Mouse (Mus musculus) retina, postnatal 1 day (tissue): Measurements from ENCODE around the gene Dop1a.

ENCODE experiments used
- DNase-seq: peaks from one replicate; pipeline ENCODE4 v3.0.0-alpha.2; 2012

Gene Dop1a

DNA sequence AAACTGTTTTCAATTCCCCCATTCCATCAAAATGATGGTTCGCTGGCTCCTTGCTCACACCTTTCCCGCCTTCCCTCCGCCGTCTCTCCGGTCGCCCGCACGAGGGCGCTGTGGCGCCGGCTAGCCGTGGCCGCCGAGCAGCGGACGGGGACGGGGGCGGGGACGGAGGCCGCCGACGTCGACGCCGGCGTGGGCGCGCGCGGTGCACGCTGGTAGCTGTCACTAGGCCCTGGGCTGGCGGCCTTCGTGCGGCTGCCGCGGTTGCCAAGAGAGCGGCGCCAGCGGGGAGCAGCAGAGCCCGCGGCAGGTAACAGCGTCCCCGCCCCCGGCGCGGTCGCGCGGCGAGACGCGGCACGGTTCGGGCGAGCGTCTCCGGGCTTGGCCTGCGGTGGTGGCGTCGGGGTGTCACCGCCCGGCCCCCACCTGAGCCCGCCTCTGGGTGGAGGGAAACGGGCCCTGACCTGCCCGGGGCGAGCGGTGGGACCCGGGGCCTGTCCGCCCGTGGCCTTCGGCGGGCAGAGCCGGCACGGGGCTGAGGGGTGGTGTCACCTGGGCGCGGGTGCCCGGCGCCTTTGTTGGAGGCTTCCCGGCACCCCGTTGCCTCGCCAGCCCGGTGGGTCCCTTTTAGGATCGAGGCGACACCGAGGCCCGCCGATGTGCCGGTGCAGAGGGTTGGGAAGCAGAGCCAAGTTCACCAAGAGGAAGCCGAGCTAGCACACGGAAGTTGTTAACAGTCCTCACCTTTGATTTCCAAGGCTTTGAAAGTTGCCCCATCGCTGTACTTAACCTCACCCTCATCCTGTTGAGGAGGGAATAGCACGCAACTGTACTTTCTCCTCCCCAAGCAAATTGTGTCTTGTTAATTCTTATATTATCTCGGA lies at the start of gene Dop1a:
Gene Dop1a (plus strand): TSS at position 165 of the 881 bp plus-strand sequence.
- peak; percentile 94 for DNase-seq

DNA sequence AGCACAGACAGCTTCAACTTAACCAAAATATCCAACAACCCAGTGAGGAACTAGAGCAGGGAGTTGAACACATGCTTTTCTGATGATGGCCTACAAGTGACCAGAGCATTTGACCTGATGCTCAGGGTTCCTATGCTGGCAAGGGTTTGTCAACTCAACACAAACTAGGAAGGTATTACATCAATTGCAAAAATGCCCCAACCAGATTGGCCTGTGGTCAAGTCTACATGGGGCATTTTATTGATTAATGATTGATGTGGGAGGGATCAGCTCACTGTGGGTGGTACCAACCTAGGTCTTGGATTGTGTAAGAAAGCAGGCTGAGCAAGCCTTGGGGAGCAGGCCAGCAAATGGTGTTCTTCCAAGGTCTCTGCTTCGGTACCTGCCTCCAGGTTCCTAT lies 49.0 kb upstream of the Dop1a start:
- no peak for DNase-seq

DNA sequence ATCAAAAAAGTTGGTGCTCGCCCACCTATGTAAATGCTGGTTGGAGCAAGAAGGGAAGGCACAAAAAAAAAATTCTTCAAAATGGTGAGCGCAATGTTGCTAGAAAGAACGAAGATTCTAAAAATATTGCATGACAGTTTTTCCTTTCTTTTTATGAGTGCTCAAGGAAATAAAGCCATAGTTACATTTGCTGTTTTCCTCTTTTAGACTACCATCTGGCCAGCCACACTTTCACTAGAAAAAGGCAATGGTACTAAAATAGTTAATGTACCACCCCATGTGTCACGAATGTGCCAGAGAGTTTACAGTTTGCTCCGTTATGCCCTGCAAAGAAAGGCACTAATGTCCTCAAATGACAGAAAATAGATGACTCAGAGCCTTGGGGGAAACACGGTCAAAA lies 47.6 kb upstream of the Dop1a start:
- no peak for DNase-seq

DNA sequence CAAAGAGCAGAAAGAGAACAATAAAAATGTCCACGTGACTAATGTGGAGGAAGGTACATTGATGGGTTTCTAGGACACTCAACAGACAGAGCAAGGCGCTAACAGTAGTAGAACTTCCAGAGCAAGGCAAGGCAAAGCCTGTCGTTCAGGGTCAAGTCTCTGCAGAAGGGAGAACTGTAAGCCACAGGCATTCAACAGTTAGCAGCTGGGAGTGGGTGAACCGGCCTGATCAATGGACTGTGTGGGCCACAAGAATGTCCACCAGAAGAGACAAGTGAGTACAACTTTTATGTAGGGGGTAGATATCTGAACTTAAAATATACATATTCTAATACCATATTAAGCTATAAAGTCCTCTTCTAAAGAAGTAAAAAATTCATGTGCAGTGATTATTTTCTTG lies 43.6 kb upstream of the Dop1a start:
- no peak for DNase-seq

DNA sequence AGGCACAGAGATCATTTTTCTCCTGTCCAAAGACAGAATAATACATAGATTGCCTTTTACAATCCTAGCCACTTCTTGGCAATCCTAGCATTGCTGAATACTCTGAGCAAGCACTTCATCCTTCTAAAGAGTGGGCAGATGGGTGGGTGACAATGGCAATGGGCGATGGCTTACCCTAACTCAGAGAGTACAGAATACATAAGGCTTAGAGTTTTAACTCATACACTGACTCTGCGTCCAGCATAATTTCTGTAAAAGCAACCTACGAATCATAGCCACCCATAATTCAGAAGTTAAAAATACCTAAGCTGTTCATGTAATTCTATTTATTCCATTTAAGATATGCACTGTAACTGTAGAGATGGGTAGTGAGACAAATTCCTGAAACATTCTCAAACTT lies 31.4 kb upstream of the Dop1a start:
- no peak for DNase-seq

DNA sequence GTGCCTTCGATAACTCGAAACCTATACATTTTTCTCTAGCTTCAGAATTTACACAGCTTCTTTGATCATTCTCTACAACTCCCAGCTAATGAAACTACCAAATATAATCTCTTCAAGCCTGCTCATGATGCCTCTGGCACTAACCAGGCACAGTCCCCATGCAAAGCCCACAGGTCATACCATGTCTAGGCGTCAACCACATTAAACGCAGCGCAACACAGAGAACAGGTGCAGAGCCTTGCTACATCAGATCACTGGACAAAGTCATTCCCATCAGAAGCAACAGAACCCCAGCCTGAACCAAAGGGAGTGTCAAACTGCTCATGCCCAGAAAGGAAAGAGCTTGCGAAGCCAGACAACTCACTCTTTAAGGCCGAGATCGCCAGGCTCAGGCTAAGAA lies 30.3 kb upstream of the Dop1a start:
- no peak for DNase-seq

DNA sequence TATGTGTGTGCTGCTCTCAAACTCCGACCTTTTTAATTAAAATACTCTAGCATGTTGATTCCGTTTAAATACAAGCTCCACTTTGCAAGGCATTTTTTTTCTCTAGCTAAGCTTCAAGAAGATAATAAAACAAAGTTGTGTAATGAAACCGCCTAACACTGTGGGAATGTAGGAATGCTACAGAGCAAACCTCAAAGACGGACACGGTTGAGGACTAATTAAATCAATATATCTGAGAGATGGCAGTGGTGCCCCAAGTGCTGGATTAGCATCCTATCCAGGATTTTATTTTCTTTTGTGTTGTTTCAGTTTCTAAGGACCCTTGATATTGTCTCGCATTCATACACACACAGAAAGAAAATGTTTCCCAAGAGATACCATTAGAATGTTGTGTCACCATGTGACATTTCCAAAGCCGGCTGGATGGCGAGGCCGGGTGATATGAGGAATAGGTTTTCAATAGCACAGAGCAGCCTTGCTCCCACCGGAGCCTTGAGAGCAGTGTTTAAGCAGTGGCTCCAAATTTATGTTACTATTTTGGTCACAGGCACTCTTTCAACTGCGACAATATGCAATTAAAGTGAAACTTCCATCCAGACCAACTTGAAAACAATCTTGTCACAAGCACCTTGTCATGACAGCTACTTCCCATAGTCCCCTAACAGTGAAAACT lies 28.5 kb upstream of the Dop1a start:
- no peak for DNase-seq

DNA sequence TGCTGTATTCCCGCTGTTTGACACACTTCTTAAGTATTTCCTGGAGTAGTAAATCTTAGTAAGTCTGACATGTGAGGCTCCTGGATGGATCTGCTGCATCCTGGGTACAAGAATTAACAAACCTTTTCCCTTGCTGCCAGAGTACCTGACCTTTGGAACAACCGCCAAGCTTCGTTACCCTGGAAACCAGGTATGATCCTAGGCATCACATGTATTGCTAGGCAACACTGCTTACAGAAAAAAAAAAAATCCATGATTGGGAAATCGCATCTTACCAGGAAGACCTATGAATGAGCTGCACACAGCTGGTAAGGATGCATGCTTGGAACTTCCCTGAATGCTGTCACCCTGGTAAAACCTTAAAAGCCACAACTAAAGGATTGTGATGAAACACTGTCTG lies 24.7 kb upstream of the Dop1a start:
- no peak for DNase-seq

DNA sequence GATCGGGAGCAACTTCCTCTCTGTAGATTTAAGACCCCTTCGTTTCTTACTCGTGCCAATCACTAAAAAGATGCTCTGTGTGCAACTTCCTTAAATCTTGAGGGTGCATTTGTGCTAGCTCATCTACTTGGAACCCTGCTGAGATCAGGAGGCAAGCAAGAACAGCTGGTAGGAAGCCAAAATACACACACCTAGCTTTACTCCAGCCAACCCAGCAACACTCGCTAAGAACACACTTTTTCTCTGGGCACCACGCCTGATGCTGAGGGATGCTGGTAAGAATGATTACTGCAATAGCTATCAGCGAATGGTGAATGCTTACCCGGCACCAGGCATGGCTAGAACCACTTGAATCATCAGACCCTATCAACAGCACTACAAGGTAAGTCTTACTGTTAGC lies 20.1 kb upstream of the Dop1a start:
- no peak for DNase-seq

DNA sequence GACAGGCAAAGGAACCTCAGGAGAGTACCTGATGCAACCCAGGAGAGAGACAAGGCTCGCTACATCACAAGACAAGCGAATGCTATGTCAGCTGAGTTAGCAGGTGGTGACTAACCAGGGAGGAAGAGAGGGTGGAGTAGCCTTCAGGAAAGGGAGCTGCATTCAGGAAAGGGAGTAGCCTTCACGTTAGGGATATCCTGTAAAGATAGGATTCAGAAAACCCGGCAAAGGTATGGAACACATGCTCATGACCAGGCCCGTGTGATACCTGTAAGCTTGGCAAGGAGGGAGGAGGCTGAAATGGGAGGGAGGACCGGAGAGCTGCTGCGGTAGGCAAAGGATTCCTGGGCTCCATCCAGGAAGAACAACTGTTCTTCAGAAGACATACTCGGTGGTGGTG lies 19.5 kb upstream of the Dop1a start:
- no peak for DNase-seq

DNA sequence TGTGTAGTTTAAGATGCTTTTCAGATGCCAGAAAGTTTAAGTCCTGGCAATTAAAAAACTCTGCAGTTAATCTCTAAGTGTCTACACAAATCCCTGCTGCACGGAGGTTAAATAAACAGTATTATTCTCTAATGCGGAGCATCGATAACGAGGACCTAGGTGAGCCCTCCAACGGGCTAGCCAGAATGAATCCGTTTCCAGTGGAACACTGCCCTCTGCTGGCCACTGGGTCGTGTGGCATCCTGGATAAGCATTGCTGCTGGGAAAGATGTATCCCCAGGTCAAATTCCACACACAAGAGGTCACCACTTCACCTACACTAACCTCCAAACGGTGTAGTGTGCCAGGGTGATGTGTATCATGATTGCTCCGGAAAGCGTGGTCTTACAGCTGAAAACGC lies 17.4 kb upstream of the Dop1a start:
- peak; percentile 84 for DNase-seq

DNA sequence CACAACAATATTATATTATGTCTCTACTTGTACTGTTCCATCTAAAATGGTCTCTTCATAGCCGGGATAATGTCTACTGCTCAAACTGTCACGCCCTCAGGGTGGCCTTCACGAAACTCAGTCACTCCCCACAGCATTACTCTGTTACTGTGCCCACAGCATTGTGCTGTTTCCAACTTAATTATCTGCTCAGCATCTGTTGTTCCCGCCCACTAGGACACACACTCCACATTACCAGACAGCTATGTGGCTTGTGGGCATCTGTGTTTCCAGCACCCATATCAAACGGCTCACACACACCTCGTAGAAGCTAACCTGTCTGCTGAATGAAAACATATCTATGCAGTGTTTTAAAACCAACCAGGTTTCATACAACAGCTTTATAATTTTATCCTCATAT lies 15.9 kb upstream of the Dop1a start:
- DNase-seq, result peak; percentile 19

DNA sequence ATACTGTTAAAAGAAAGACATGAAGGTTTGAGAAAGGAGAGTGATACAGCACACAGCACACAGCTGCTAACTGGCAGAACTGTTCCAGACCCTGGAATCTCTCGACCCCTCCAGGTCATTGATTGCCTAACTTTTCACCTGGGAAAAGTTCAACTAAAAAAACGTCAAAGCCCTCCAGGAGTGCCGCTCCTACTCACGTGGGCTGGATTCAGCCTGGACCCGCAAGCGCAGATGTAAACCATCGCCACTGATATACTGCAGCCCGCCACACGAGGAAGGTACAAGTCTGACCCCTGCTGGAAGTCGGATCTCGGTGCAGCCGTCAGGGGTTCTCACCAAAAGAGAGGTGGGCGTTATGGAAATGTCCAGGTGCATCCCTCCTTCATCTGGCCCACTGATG lies 15.3 kb upstream of the Dop1a start:
- DNase-seq, result peak; percentile 79

DNA sequence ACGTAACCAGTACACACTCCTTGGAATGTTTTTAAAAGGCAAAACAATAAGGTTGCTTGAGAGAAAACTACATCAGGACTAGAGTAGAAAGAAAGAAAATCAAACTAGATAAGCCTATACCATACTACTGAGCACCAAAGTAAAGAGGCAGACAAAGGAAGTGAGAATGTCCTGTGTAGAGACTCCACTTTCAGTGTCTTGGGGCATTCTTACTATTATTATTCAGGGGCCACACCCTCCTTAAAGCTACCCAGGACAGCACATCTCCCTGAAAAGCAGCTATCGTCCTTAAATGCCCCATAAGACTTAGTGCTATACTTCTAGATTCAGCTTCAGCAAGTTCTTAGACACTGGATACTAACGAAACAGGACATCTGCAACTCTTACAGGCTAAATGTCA lies 13.3 kb upstream of the Dop1a start:
- DNase-seq, result no peak

DNA sequence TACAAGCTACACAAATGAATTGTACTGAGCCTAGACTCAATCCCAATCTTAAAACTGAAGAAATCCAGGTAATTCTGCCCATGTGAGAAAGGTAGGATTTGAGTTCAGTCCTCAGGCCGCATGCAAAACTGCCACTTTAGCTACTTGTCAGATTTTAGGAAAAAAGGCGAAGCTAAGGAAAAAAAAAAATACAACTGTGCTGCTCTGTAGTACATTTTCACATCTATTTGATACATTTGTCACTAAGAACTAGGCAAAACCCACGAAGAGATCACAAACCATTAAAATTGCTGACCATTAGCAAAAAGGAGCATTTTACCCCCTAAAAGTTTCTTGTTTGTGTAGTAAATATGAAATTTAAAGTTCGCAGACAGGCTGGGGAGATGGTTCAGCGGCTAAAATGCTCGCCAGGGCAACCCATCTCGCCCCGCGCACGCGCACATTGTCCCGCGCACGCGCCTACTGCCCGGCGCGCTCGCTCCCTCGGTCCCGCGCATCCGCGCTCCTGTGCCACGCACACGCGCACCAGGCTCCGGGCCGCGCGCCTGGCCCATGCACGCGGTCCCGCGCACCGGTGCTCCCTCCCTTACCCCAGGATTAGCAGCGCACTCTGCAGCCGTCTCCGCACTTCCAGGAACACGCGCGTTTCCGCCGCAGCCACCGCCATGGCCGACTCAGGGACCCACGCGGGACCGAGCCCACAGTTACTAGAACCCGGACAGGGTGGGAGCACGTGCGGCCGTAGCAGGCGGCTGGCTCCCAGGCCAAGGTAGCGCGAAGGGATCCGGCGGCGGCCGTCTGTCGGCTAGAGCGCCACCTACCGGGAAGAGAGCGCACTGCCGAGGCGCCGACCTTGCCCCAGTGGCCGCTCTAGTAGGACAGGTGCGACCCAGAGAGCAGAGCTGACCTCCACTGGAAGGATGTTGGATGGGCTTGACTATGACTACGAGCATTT lies 2.5 kb upstream of the Dop1a start, which contains the start of gene Ube2cbp:
Gene Ube2cbp (minus strand): TSS at position 800 of the 955 bp plus-strand sequence.
- peak; percentile 91 for DNase-seq

DNA sequence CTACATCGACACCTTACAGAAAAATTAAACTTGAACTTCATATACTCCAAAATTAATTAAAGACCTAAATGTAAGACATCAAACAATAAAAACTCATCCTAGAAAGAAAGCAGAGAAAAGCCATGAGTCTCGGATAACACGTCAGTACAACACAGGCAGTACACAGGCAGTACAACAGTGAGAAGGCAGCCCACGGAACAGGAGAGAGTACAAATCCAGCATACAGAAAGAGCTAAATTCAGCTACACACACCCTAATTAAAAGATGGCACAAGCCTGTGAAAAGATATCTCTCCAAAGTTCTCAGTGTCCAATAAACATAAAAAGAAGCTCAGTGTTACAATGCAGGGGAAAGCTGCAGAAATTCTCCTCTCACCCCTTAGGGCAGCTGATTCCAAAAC lies 9.0 kb downstream of the Dop1a start:
- DNase-seq, result no peak

DNA sequence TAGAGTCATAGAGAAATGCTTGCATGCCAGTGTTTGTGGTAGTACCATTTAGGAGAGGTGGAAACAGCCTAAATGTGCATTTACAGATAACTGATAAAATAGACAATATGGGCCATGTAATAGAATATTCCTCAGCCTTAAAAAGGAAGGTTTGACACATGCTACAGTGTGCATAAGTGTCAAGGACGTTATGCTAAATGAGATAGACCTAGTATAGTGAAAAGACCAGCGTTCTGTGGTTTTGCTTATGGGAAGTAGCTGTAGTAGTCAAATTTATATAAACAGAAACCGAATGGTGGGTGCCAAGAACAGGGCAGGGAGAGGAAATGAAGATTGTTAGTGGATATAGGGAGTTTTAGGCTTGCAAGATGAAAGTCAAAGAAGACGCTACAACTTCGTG lies 9.8 kb downstream of the Dop1a start:
- no peak for DNase-seq

DNA sequence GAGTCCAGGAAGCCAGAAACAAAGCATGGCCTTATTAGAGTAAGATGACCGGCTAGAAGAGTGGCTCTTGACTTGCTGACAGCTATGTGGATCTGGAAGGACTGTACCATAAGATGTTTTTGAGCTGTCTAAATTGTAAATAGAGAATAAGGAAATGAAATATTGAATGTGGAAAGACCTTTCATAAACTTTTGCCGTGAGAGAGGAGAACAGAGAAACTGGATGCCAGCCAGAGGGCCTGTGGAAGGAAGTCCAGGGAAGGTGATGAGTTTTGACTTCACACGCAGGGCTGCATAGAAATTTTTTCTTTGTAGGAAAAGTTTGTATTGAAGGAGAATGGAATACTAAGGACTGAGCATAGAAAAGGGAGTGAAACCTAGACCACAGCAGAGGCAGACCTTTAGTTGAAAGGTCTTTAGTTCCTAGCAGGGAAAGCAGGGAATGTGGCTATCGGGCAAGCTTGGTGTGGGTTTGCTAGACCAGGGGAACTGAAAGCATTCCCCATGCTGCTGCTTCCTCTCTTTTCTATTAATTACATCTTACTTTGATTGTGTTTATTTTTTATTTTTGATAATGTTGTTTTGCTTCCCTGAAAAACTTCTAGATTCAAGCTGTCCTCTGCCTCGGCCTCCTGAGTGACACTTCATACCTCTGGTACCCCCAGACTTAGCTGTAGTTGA lies 11.6 kb downstream of the Dop1a start:
- no peak for DNase-seq

DNA sequence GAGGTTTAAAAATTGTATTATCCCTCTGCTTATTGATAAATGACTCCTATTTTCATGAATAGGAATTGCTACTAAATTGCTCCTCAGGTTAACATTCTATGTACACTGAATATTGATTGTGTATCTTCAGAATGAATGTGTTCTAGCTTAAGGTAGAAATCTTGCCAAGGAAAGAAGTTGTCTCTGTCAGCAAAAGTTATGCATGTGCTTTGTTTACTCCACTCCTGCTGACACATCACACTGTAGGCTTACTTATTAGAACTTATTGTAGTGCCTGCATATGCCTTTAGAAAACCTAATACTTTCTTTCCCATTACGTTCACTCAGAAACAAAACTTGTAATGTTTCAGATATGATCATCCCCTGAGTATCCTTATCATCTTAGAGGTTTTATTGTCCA lies 15.3 kb downstream of the Dop1a start:
- DNase-seq, result no peak

DNA sequence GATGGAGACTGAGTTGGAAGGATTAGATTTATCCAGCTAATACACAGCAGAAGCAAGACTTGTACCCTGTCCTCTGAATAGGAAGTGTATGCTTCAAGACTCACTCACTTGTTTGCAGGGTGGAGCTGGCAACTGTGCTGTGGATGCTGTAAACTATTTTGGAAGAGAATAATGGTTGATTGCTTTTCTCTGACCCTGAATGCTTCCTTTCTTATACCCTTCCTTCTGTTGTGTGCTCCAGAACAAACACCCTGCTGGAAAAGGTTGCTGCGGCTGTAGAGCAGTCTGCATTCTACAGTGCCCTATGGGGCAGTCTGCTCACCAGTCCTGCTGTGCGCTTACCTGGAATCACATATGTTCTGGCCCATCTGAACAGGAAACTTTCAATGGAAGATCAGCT lies 24.8 kb downstream of the Dop1a start:
- DNase-seq, result no peak

DNA sequence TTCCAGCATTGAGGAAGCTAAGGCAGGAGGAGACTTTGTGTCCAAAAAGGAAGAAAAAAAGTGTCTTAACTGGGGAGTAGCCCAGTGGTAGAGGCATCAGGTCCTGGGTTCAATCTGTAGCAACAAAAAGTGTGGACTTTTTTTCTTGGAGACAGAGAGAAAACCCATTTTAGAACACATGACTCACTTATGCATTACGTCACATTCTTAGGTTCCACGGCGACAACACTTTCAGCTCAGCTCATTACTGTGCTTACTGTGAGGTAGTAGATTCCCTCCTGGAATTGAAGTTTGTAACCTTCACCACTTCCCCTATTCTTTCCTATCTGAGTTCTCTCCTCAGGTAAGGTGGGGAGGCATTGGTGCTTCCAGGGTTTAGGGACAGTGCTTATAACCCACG lies 29.3 kb downstream of the Dop1a start:
- DNase-seq, result no peak

DNA sequence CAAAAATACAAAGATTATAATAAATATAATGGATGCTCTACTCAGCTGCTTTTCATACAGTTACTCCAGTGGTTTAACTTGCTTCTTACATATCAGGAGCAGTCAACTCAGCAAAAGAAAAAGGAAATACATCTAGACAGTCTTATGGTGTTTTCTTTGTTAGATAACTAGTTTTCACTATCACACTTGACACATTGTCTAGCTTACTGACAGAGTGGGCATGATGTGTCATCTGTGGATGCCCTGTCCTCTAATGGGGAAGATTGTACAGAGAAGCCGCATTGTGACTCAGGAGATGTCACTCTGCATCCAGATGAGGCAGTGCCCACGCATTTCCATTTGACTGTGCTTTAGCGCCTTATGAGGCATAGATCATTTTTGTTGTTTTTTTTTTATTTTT lies 32.1 kb downstream of the Dop1a start:
- DNase-seq, result no peak

DNA sequence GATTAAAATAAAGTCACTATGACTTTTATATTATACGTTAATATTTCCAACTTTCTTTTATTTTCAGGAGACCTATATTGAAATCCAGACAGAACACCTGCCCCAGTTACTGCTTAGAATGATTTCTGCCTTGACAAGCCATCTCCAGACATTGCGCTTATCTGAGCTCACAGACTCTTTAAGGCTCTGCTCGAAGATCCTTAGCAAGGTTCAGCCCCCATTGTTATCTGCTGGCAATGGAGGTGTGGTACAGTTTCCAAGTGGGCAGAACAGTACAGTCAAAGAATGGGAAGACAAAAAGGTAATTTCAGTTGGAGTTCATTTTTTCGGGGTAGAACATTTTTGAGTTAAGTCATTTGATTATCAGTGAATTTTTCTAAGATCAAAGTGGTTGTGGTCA lies 40.5 kb downstream of the Dop1a start:
- no peak for DNase-seq
